Mouse (Mus musculus): ENCODE measurements around the gene Cep250. TPM values are rescaled to one million over a fixed set of nuclear protein-coding genes. Genes with fewer than 3 reads are reported as not detected.

The Cep250 gene
- polyA plus RNA-seq (2012; ENCODE audit: low replicate concordance), result 27.5 and 34.6 TPM in 2 replicates

GRCm38 (mm10) chr2:155956134-155957059 is at the start of gene Cep250:
Cep250 (plus strand) TSS chr2:155956458.

GRCm38 (mm10) chr2:155929531-155930442 is 26.5 kb upstream of the Cep250 start, which contains the start of gene Uqcc1:
Uqcc1 (minus strand) TSS chr2:155930310.

GRCm38 (mm10) chr2:155940681-155941080 is 15.6 kb upstream of the Cep250 start, which contains the start of gene Gm15557:
Gm15557 (plus strand) TSS chr2:155940728.

GRCm38 (mm10) chr2:155945124-155945523 is 11.1 kb upstream of the Cep250 start, which contains the start of gene Gdf5:
Gdf5 (minus strand) TSS chr2:155945367.

GRCm38 (mm10) chr2:156007888-156008532 is 51.8 kb downstream of the Cep250 start, which contains the start of the genes 6430550D23Rik and Ergic3:
6430550D23Rik (minus strand) TSS chr2:156007977.
Ergic3 (plus strand) TSS chr2:156008045.

Other genes with a start within 250 kb of the Cep250 start
- gene Edem2, start 227.0 kb upstream of the Cep250 start, polyA plus RNA-seq (2012; ENCODE audit: low replicate concordance), result 76.2 and 193 TPM in 2 replicates
- gene Gm17581, start 220.6 kb upstream of the Cep250 start, polyA plus RNA-seq (2012; ENCODE audit: low replicate concordance), result not detected in 2 replicates
- gene Procr, start 205.3 kb upstream of the Cep250 start, polyA plus RNA-seq (2012; ENCODE audit: low replicate concordance), result 1.3 and 2.4 TPM in 2 replicates
- not detected in 2 replicates for gene Mmp24, start 181.1 kb upstream of the Cep250 start, polyA plus RNA-seq (2012; ENCODE audit: low replicate concordance)
- gene BC029722, start 137.0 kb upstream of the Cep250 start, polyA plus RNA-seq (2012; ENCODE audit: low replicate concordance), result 42.5 and 89.4 TPM in 2 replicates
- gene Eif6, start 129.5 kb upstream of the Cep250 start, polyA plus RNA-seq (2012; ENCODE audit: low replicate concordance), result 128 and 292 TPM in 2 replicates
- gene Fam83c, start 121.6 kb upstream of the Cep250 start, polyA plus RNA-seq (2012; ENCODE audit: low replicate concordance), result not detected in 2 replicates
- 1.3 and 2.2 TPM in 2 replicates for gene Uqcc1, start 26.1 kb upstream of the Cep250 start, polyA plus RNA-seq (2012; ENCODE audit: low replicate concordance)
- not detected in 2 replicates for gene Gm15557, start 15.7 kb upstream of the Cep250 start, polyA plus RNA-seq (2012; ENCODE audit: low replicate concordance)
- not detected in 2 replicates for gene Gdf5, start 11.1 kb upstream of the Cep250 start, polyA plus RNA-seq (2012; ENCODE audit: low replicate concordance)
- gene 6430550D23Rik, start 51.5 kb downstream of the Cep250 start, polyA plus RNA-seq (2012; ENCODE audit: low replicate concordance), result 0.07 and 0.43 TPM in 2 replicates
- gene Ergic3, start 51.6 kb downstream of the Cep250 start, polyA plus RNA-seq (2012; ENCODE audit: low replicate concordance), result 55.0 and 74.5 TPM in 2 replicates
- 0.03 and 0.06 TPM in 2 replicates for gene Fer1l4, start 96.5 kb downstream of the Cep250 start, polyA plus RNA-seq (2012; ENCODE audit: low replicate concordance)
- gene Spag4, start 108.7 kb downstream of the Cep250 start, polyA plus RNA-seq (2012; ENCODE audit: low replicate concordance), result 0.55 and 1.2 TPM in 2 replicates
- 49.8 and 73.1 TPM in 2 replicates for gene Cpne1, start 155.5 kb downstream of the Cep250 start, polyA plus RNA-seq (2012; ENCODE audit: low replicate concordance)
- 5.5 and 5.8 TPM in 2 replicates for gene Rbm12, start 155.5 kb downstream of the Cep250 start, polyA plus RNA-seq (2012; ENCODE audit: low replicate concordance)
- 11.2 and 12.4 TPM in 2 replicates for gene Gm28036, start 170.6 kb downstream of the Cep250 start, polyA plus RNA-seq (2012; ENCODE audit: low replicate concordance)
- 101 and 149 TPM in 2 replicates for gene Romo1, start 187.6 kb downstream of the Cep250 start, polyA plus RNA-seq (2012; ENCODE audit: low replicate concordance)
- 19.9 and 30.5 TPM in 2 replicates for gene Nfs1, start 187.7 kb downstream of the Cep250 start, polyA plus RNA-seq (2012; ENCODE audit: low replicate concordance)
- gene Rbm39, start 223.8 kb downstream of the Cep250 start, polyA plus RNA-seq (2012; ENCODE audit: low replicate concordance), result 324 and 419 TPM in 2 replicates
- 41.6 and 53.4 TPM in 2 replicates for gene Phf20, start 240.0 kb downstream of the Cep250 start, polyA plus RNA-seq (2012; ENCODE audit: low replicate concordance)

All from hematopoietic multipotent progenitor cell, adult 10-12 weeks (in vitro differentiated cells).